Mouse (Mus musculus) embryonic fibroblast, embryonic 13.5 days (primary cell): ENCODE results near the gene Dexi. TPM values are rescaled to one million over a fixed set of nuclear protein-coding genes. Genes with fewer than 3 reads are reported as not detected.

Experiments
- H3K27ac ChIP-seq: 2 replicates; pipeline ENCODE4 v1.5.1; 2012; ENCODE audit warnings: low read length, control low read depth, inconsistent platforms; ENCODE audit not compliant: insufficient read depth
- H3K4me1 ChIP-seq: 2 replicates; pipeline ENCODE4 v1.6.1; 2011; ENCODE audit warnings: low read length; ENCODE audit not compliant: control insufficient read depth, insufficient read depth
- H3K4me3 ChIP-seq: 2 replicates; pipeline ENCODE4 v1.5.1; 2011; ENCODE audit warnings: mild to moderate bottlenecking, control low read depth, low read length; ENCODE audit not compliant: insufficient read depth
- CTCF ChIP-seq: IDR thresholded peaks from 2 replicates; pipeline ENCODE4 v1.5.1; 2011; ENCODE audit warnings: mild to moderate bottlenecking, control low read depth, low read length, moderate library complexity, borderline replicate concordance; ENCODE audit not compliant: insufficient read depth
- POLR2A ChIP-seq: IDR thresholded peaks from 2 replicates; pipeline ENCODE4 v1.6.1; 2011; ENCODE audit warnings: low read depth, mild to moderate bottlenecking, control low read depth, low read length, moderate library complexity
- polyA plus RNA-seq: library from polyadenylated mRNA; stranded (reverse); fragments of >200 nt; gene quantifications from 2 replicates; pipeline ENCODE4 v1.2.4, GENCODE M21; 2011; ENCODE audit warnings: low read depth; ENCODE audit not compliant: missing spikeins, insufficient read length

Gene Dexi
- polyA plus RNA-seq, 1 experiment, result 17.1 TPM

GRCm38 (mm10) chr16:10489483-10489882 lies 53.4 kb downstream of the Dexi start:
- no peak overlapping the region for H3K27ac ChIP-seq
- TF ChIP-seq POLR2A, result no peak
- TF ChIP-seq CTCF, result no peak
- no peak overlapping the region for H3K4me3 ChIP-seq
- H3K4me1 ChIP-seq, result no peaks in the 10 kb centered on the region

- no peak for TF ChIP-seq CTCF
- TF ChIP-seq POLR2A, result no peak
- H3K4me3 ChIP-seq, result no peak overlapping the region
- no peaks in the 10 kb centered on the region for H3K4me1 ChIP-seq
- no peak overlapping the region for H3K27ac ChIP-seq
These were observed 53.9 kb downstream of the Dexi start for GRCm38 (mm10) chr16:10488769-10489481.

- no peak overlapping the region for H3K27ac ChIP-seq
- no peaks in the 10 kb centered on the region for H3K4me1 ChIP-seq
- no peak overlapping the region for H3K4me3 ChIP-seq
- TF ChIP-seq CTCF (no peak), POLR2A (no peak)
These were observed 54.9 kb downstream of the Dexi start for GRCm38 (mm10) chr16:10487895-10488493.

DNA sequence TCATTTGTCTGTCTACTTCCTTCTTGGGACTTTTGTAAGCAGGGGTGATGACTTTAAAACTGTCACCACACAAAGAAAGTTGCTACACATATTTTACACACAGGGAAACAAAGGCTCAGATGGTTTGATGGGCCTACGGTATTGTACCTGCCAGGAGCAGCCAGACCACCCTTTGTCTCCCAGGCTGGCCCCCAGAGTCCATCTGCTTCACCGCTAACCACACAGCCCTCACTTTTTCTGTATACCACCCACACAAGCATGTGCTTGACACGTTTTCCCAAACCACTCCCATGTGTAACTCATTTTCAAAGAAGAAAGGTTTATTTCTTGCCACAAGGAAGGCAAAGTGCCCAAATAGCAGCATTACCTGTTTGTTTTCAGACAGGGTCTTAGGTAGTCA lies 55.9 kb downstream of the Dexi start:
- TF ChIP-seq POLR2A, result no peak
- no peak for TF ChIP-seq CTCF
- Histone ChIP-seq H3K4me3 (no peak overlapping the region), H3K4me1 (no peaks in the 10 kb centered on the region), H3K27ac (no peak overlapping the region)

- Histone ChIP-seq H3K4me3 (no peak overlapping the region), H3K27ac (no peak overlapping the region), H3K4me1 (no peaks in the 10 kb centered on the region)
- TF ChIP-seq CTCF, result no peak
- TF ChIP-seq POLR2A, result no peak
These were observed 60.5 kb downstream of the Dexi start for GRCm38 (mm10) chr16:10482343-10482742.

DNA sequence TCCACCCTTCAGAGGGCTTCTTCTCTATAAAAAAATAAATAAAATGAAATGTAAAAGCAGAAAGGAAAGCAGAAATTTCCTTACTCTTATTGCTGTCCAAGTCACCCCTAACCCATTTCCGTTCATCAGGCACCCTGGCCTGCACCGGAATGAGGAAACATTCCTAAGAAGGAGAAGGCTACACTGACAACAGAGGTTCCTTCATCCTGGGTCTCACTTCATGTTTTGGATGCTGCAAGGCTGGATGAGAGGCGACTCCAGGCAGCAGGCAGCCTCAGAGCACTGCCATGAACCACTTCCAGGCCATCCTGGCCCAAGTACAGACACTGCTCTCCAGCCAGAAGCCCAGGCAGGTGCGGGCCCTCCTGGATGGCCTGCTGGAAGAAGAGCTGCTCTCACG lies 63.0 kb downstream of the Dexi start, which contains the start of gene Ciita:
Gene Ciita, plus strand, starts transcription at position 203 of the 400 bp plus-strand sequence.
- TF ChIP-seq CTCF (no peak), POLR2A (no peak)
- H3K27ac ChIP-seq, result no peak within 1 kb of the TSS
- no peaks in the 10 kb centered on the region for H3K4me1 ChIP-seq
- no peak within 1 kb of the TSS for H3K4me3 ChIP-seq

DNA sequence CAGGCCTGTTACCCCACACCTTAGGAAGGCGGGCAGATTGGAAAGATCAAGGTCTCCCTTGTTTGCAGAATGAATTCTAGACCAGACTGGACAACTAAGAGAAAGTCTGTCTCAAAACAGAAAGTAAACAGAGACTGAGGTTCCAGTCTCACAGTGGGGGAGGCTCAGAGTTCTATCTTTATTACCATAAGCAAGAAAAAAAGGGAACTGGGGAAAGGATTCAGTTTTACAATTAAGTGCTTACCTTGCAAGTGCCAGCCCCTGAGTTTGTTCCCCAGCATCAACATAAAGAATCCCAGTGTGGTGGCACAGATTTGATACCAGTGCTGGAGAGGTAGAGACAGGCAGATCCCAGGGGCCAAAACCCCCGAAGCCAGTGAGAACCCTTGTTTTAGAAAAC lies 66.9 kb downstream of the Dexi start:
- H3K27ac ChIP-seq, result no peak overlapping the region
- H3K4me1 ChIP-seq, result no peaks in the 10 kb centered on the region
- no peak overlapping the region for H3K4me3 ChIP-seq
- TF ChIP-seq CTCF (no peak), POLR2A (no peak)

GRCm38 (mm10) chr16:10474956-10475355 lies 67.9 kb downstream of the Dexi start:
- H3K27ac ChIP-seq, result no peak overlapping the region
- no peaks in the 10 kb centered on the region for H3K4me1 ChIP-seq
- TF ChIP-seq CTCF, result no peak
- no peak for TF ChIP-seq POLR2A
- no peak overlapping the region for H3K4me3 ChIP-seq

GRCm38 (mm10) chr16:10471950-10472349 lies 70.9 kb downstream of the Dexi start:
- H3K27ac ChIP-seq, result no peak overlapping the region
- no peaks in the 10 kb centered on the region for H3K4me1 ChIP-seq
- no peak overlapping the region for H3K4me3 ChIP-seq
- no peak for TF ChIP-seq CTCF
- TF ChIP-seq POLR2A, result no peak

DNA sequence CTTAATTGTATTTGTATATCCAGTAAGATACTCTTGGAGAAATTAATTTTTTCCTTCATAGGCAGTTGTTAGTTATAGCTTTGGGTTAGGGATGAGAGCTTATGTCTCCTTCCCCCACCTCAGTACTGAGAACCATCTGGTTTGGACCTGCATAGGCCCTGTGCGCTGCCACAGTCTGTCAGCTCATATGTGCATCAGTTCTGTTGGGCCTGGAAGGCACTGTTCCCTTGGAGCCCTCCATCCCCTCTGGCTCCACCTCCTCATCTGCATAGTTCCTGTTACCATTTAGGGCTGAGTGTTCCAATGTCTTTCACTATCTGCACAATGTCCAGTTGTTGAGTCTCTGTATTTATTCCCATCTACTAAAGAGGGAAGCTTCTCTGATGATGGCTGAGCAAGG lies 74.7 kb downstream of the Dexi start:
- no peak overlapping the region for H3K27ac ChIP-seq
- TF ChIP-seq CTCF (no peak), POLR2A (no peak)
- no peak overlapping the region for H3K4me3 ChIP-seq
- H3K4me1 ChIP-seq, result peaks cover 3% of the 10 kb centered on the region; the same call in 1 of the 2 replicates
